Mouse (Mus musculus) kidney, postnatal 4 days (tissue): Measurements from ENCODE around the gene Cbx2.

Experiments used
- DNase-seq, 2 experiments: peaks; one replicate each; pipeline ENCODE4 v3.0.0; 2021; ENCODE audit warnings: mixed read lengths in 2 of 2

Cbx2 gene

GRCm38 (mm10) chr11:119043273-119043540 lies 20.4 kb downstream of the Cbx2 start:
- DNase-seq, result no peak

- peak; percentile 33 to 49 for DNase-seq
These were observed 21.2 kb downstream of the Cbx2 start for GRCm38 (mm10) chr11:119043761-119044550.

GRCm38 (mm10) chr11:119044551-119045337 lies 22.0 kb downstream of the Cbx2 start:
- DNase-seq, result peak; percentile 74 to 84

GRCm38 (mm10) chr11:119046601-119047245 lies 24.0 kb downstream of the Cbx2 start:
- peak; percentile 75 to 80 for DNase-seq

GRCm38 (mm10) chr11:119047261-119048132 lies 24.7 kb downstream of the Cbx2 start:
- DNase-seq, result peak; percentile 63 to 72

GRCm38 (mm10) chr11:119048133-119048510 lies 25.4 kb downstream of the Cbx2 start:
- no peak for DNase-seq

- DNase-seq, result no peak
These were observed 27.6 kb downstream of the Cbx2 start for GRCm38 (mm10) chr11:119050361-119050760.

- DNase-seq, result no peak
These were observed 28.7 kb downstream of the Cbx2 start for GRCm38 (mm10) chr11:119051426-119051825.

GRCm38 (mm10) chr11:119051927-119052660 lies 29.3 kb downstream of the Cbx2 start:
- peak; percentile 39 to 67 for DNase-seq

- DNase-seq, result peak; percentile 62 to 75
These were observed 30.0 kb downstream of the Cbx2 start for GRCm38 (mm10) chr11:119052661-119053256.

- peak; percentile 82 to 89 for DNase-seq
These were observed 30.5 kb downstream of the Cbx2 start for GRCm38 (mm10) chr11:119053257-119053670.

- peak; percentile 18 to 39 for DNase-seq
These were observed 31.1 kb downstream of the Cbx2 start for GRCm38 (mm10) chr11:119053738-119054350.

GRCm38 (mm10) chr11:119054351-119055345 lies 31.9 kb downstream of the Cbx2 start:
- peak; percentile 42 to 66 for DNase-seq

GRCm38 (mm10) chr11:119055571-119056131 lies 32.9 kb downstream of the Cbx2 start:
- DNase-seq, result peak; percentile 26 to 41

- peak; percentile 69 to 80 for DNase-seq
These were observed 33.8 kb downstream of the Cbx2 start for GRCm38 (mm10) chr11:119056301-119057211.

GRCm38 (mm10) chr11:119057291-119057690 lies 34.5 kb downstream of the Cbx2 start:
- DNase-seq, result peak in 1 of 2 experiments; percentile 12

- peak; percentile 61 to 75 for DNase-seq
These were observed 35.6 kb downstream of the Cbx2 start for GRCm38 (mm10) chr11:119058041-119058995.
